Mouse (Mus musculus): ENCODE measurements around the gene Galnt7.

- TF ChIP-seq MAFK (IDR thresholded peaks at IDR 0.05; ENCODE audit: insufficient replicate concordance, low read length): no peak
- TF ChIP-seq CTCF (conservative IDR thresholded peaks at IDR 0.05 in 1 of 2, IDR thresholded peaks at IDR 0.05 in 1 of 2; ENCODE audit: low read depth in 2 of 2, low read length in 2 of 2): no peak
- TF ChIP-seq POLR2A (IDR thresholded peaks at IDR 0.05; ENCODE audit: low read depth, low read length): no peak
- TF ChIP-seq CHD1 (IDR thresholded peaks at IDR 0.05; ENCODE audit: low read depth, low read length): no peak
- no peak for TF ChIP-seq USF1 (IDR thresholded peaks at IDR 0.05; ENCODE audit: low read depth, low read length)
- TF ChIP-seq ETS1 (conservative IDR thresholded peaks at IDR 0.05; ENCODE audit: low read depth, low read length): peak; percentile 87
- no peak for TF ChIP-seq GABPA (IDR thresholded peaks at IDR 0.05; ENCODE audit: insufficient replicate concordance, low read depth, low read length)
- TF ChIP-seq SMC3 (IDR thresholded peaks at IDR 0.05; ENCODE audit: low read depth, low read length): no peak
Observed at GRCm38 (mm10) chr8:57579845-57580244, 73.0 kb downstream of the Galnt7 start.

Measured in CH12.LX (cell line).